Mouse (Mus musculus): ENCODE measurements at regions not wholly inside any gene's neighbourhood (a gene's known extent, or its start where the extent isn't known, plus 50 kb on each side); places are given as distances from the start of the nearest gene placed in this dataset.
A peak's percentile ranks its signal among the peaks of the same experiment; 100 is the strongest.
"Not testable (repeated sequence)": the region's sequence is repeated elsewhere in the genome, so short reads cannot be mapped to it uniquely, and the experiment has no call there.

- H3K27ac ChIP-seq = no peak overlapping the region
Measured at GRCm38 (mm10) chr14:37820918-37821632, 686.0 kb upstream of the Ghitm start.

GRCm38 (mm10) chr14:37819959-37820358, 684.9 kb upstream of the Ghitm start:
- Histone ChIP-seq H3K9ac (replicated peaks) (no peak overlapping the region), H3K36me3 (replicated peaks; ENCODE audit: control insufficient read depth, insufficient read depth, low read depth) (no peaks in the 10 kb centered on the region), H3K27ac (no peak overlapping the region), H3K4me2 (ENCODE audit: low read depth) (no peak overlapping the region), H3K4me3 (ENCODE audit: insufficient read depth in 1 of 2, low read depth in 2 of 2, low read length in 2 of 2) (no peak overlapping the region), H3K4me1 (replicated peaks; ENCODE audit: control insufficient read depth in 2 of 2, insufficient read depth in 2 of 2, low read length in 1 of 2) (no peaks in the 10 kb centered on the region), H3K27me3 (ENCODE audit: control insufficient read depth, insufficient read depth, low read length) (no peaks in the 10 kb centered on the region), H3K9me3 (ENCODE audit: control insufficient read depth, low read length) (no peaks in the 10 kb centered on the region)
- no peak for TF ChIP-seq EP300 (IDR thresholded peaks at IDR 0.05; ENCODE audit: low read depth)
- 0 out of 2 replicates have a peak, but pooled peaks have one; percentile 24 for TF ChIP-seq CTCF (IDR thresholded peaks at IDR 0.05; ENCODE audit: low read depth)
- no peak for DNase-seq (ENCODE audit: low read depth in 3 of 3, low spot score in 3 of 3)
- 29% methylated on average over 7 of the region's 7 CpGs for whole genome bisulfite sequencing (ENCODE audit: insufficient replicate concordance)
- ATAC-seq (ENCODE audit: insufficient read depth) = no peak

More at GRCm38 (mm10) chr14:37820918-37821632, 686.0 kb upstream of the Ghitm start:
- 44% methylated on average over 5 of the region's 5 CpGs for WGBS (ENCODE audit: insufficient replicate concordance)
- TF ChIP-seq CTCF (IDR thresholded peaks at IDR 0.05; ENCODE audit: low read depth) = no peak
- TF ChIP-seq EP300 (IDR thresholded peaks at IDR 0.05; ENCODE audit: low read depth) = no peak
- Histone ChIP-seq H3K9ac (replicated peaks) (no peak overlapping the region), H3K36me3 (replicated peaks; ENCODE audit: control insufficient read depth, insufficient read depth, low read depth) (no peaks in the 10 kb centered on the region), H3K9me3 (ENCODE audit: control insufficient read depth, low read length) (no peaks in the 10 kb centered on the region), H3K4me2 (ENCODE audit: low read depth) (no peak overlapping the region), H3K27me3 (ENCODE audit: control insufficient read depth, insufficient read depth, low read length) (no peaks in the 10 kb centered on the region), H3K4me1 (replicated peaks; ENCODE audit: control insufficient read depth in 2 of 2, insufficient read depth in 2 of 2, low read length in 1 of 2) (no peaks in the 10 kb centered on the region), H3K4me3 (ENCODE audit: insufficient read depth in 1 of 2, low read depth in 2 of 2, low read length in 2 of 2) (no peak overlapping the region)
- no peak for ATAC-seq (ENCODE audit: insufficient read depth)
- DNase-seq (ENCODE audit: low read depth in 3 of 3, low spot score in 3 of 3) = no peak

- Histone ChIP-seq H3K27me3 (ENCODE audit: control insufficient read depth, insufficient read depth, low read length) (no peaks in the 10 kb centered on the region), H3K36me3 (replicated peaks; ENCODE audit: control insufficient read depth, insufficient read depth, low read depth) (no peaks in the 10 kb centered on the region), H3K9ac (replicated peaks) (no peak overlapping the region), H3K4me3 (ENCODE audit: insufficient read depth in 1 of 2, low read depth in 2 of 2, low read length in 2 of 2) (no peak overlapping the region), H3K27ac (no peak overlapping the region), H3K4me1 (replicated peaks; ENCODE audit: control insufficient read depth in 2 of 2, insufficient read depth in 2 of 2, low read length in 1 of 2) (no peaks in the 10 kb centered on the region), H3K9me3 (ENCODE audit: control insufficient read depth, low read length) (no peaks in the 10 kb centered on the region), H3K4me2 (ENCODE audit: low read depth) (no peak overlapping the region)
- ATAC-seq (ENCODE audit: insufficient read depth) (no peak), DNase-seq (ENCODE audit: low read depth in 3 of 3, low spot score in 3 of 3) (no peak)
- 65% methylated on average over 2 of the region's 2 CpGs for WGBS (ENCODE audit: insufficient replicate concordance)
- TF ChIP-seq EP300 (IDR thresholded peaks at IDR 0.05; ENCODE audit: low read depth) = no peak
- TF ChIP-seq CTCF (IDR thresholded peaks at IDR 0.05; ENCODE audit: low read depth) = no peak
Measured at GRCm38 (mm10) chr14:37795642-37796041, 660.6 kb upstream of the Ghitm start.

- no peak overlapping the region for H3K4me2 ChIP-seq (ENCODE audit: low read depth)
- no peaks in the 10 kb centered on the region for H3K27me3 ChIP-seq (ENCODE audit: control insufficient read depth, insufficient read depth, low read length)
- 50% methylated on average over 1 of the region's 1 CpGs for WGBS (ENCODE audit: insufficient replicate concordance)
- no peak overlapping the region for H3K4me3 ChIP-seq (ENCODE audit: insufficient read depth in 1 of 2, low read depth in 2 of 2, low read length in 2 of 2)
- no peak overlapping the region for H3K27ac ChIP-seq
- H3K36me3 ChIP-seq (replicated peaks; ENCODE audit: control insufficient read depth, insufficient read depth, low read depth) = no peaks in the 10 kb centered on the region
- TF ChIP-seq EP300 (IDR thresholded peaks at IDR 0.05; ENCODE audit: low read depth) (no peak), CTCF (IDR thresholded peaks at IDR 0.05; ENCODE audit: low read depth) (no peak)
- H3K9me3 ChIP-seq (ENCODE audit: control insufficient read depth, low read length) = no peaks in the 10 kb centered on the region
- DNase-seq (ENCODE audit: low read depth in 3 of 3, low spot score in 3 of 3) (no peak), ATAC-seq (ENCODE audit: insufficient read depth) (no peak)
- H3K4me1 ChIP-seq (replicated peaks; ENCODE audit: control insufficient read depth in 2 of 2, insufficient read depth in 2 of 2, low read length in 1 of 2) = no peaks in the 10 kb centered on the region
- H3K9ac ChIP-seq (replicated peaks) = no peak overlapping the region
Measured at GRCm38 (mm10) chr14:37765729-37766128, 630.7 kb upstream of the Ghitm start.

GRCm38 (mm10) chr14:37749661-37750060, 614.6 kb upstream of the Ghitm start:
- not testable (repeated sequence) for ATAC-seq (ENCODE audit: insufficient read depth); H3K27me3 ChIP-seq (ENCODE audit: control insufficient read depth, insufficient read depth, low read length); H3K4me1 ChIP-seq (replicated peaks; ENCODE audit: control insufficient read depth in 2 of 2, insufficient read depth in 2 of 2, low read length in 1 of 2); H3K9me3 ChIP-seq (ENCODE audit: control insufficient read depth, low read length); H3K36me3 ChIP-seq (replicated peaks; ENCODE audit: control insufficient read depth, insufficient read depth, low read depth); H3K4me3 ChIP-seq (ENCODE audit: insufficient read depth in 1 of 2, low read depth in 2 of 2, low read length in 2 of 2); H3K9ac ChIP-seq (replicated peaks); DNase-seq (ENCODE audit: low read depth in 3 of 3, low spot score in 3 of 3); H3K27ac ChIP-seq; H3K4me2 ChIP-seq (ENCODE audit: low read depth)
